Mouse (Mus musculus): ENCODE data around the gene Ksr1.

DNA sequence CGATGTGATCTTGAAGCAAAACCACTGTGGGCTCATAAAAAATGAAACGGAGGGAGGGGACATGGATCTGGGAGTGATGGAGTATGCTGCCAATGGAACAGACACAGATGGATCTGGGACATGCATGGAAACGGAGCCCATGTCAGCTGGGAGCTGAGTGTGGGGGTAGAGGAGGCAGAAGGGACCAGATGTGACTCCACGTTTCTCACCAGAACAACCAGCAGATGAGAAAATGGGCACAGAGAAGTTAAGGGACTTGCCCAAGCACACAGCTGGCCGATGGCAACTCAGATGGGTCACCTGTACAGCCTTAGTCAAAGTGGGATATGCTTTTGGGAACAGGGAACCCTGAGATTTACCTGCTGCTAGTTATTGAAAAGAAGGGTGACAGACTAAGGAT, 83.3 kb downstream of the Ksr1 start:
- TF ChIP-seq CTCF (IDR thresholded peaks at IDR 0.05; ENCODE audit: borderline replicate concordance, extremely low read depth, insufficient read depth, insufficient read length) (no peak), POLR2A (IDR thresholded peaks at IDR 0.05; ENCODE audit: borderline replicate concordance, extremely low read depth, insufficient read depth, insufficient read length, poor library complexity, severe bottlenecking) (no peak)

Measured in brain, embryonic 14.5 days (tissue).